Mouse (Mus musculus): ENCODE data around the gene Ttll5. TPM values are rescaled to one million over a fixed set of nuclear protein-coding genes. Genes with fewer than 3 reads are reported as not detected.
A peak's percentile ranks its signal among the peaks of the same experiment; 100 is the strongest.

Ttll5 gene
- polyA plus RNA-seq, 1 experiment from 2014 or later = 19.6 TPM

DNA sequence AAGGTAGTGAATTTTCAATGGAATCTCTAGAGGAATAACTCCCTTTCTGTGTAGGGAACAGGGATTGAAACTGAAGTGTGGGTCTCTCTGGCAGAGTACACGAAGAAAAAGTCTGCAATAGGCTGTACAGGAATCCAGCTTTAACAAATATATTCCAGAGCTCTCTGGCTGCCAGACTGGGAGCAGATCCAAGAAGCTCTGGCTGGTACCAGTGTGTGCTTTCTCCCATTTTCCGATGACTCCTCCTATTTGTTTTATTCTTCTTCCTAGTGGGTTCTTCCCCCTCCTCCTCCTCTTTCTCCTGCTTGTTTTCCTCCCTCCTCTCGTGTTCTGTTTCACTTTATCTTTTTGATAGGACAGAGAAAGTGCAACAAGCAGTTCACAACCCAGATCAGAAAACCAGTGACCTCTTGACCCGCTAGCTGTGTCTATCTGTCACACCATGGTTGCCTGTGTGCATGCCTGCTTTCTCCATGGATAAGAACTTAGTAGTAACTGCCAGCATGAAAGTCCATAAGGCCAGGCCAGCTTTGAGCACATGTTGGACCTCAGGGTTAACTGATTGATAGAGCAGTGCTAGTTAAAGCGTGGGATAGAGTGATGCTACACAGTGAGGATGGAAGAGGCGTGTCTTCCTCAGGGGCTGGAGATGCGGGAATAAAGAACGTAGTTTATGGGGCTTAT is 55.3 kb downstream of the Ttll5 start:
- Histone ChIP-seq H3K27me3 (no peaks in the 10 kb centered on the region), H3K9me3 (no peaks in the 10 kb centered on the region), H3K4me1 (0 out of 2 replicates have a peak, but pooled peaks cover 3% of the 10 kb centered on the region), H3K36me3 (peaks cover 17% of the 10 kb centered on the region), H3K27ac (no peak overlapping the region), H3K4me2 (replicated peaks) (no peak overlapping the region), H3K4me3 (no peak overlapping the region), H3K9ac (no peak overlapping the region)
- no peak for ATAC-seq (ENCODE audit: insufficient number of reproducible peaks, insufficient read depth, low FRiP score, low TSS enrichment)
- whole genome bisulfite sequencing = 81% methylated on average over 8 of the region's 8 CpGs

DNA sequence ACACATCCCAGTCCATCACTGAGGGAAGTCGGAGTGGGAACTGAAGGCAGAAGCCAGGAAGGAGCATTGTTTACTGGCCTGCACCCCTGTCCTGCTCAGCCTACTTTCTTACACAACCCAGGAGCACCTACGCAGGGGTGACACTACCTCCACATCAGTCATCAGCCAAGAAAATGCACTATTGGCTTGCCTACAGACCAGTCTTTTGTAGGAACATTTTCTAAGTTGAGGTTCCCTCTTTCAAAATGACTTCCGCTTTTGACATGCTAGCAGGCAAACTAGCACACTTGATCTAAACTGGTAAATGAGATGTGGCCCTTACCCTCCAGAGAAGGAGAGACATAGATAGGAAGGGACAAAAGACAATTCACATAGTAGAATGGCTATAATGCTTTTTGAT is 60.6 kb downstream of the Ttll5 start:
- Histone ChIP-seq H3K4me3 (no peak overlapping the region), H3K27me3 (no peaks in the 10 kb centered on the region), H3K9ac (no peak overlapping the region), H3K4me2 (replicated peaks) (no peak overlapping the region), H3K36me3 (0 out of 2 replicates have a peak, but pooled peaks cover under 1% of the 10 kb centered on the region), H3K4me1 (0 out of 2 replicates have a peak, but pooled peaks cover 5% of the 10 kb centered on the region), H3K27ac (no peak overlapping the region), H3K9me3 (no peaks in the 10 kb centered on the region)
- WGBS = 88% methylated on average over 3 of the region's 3 CpGs
- ATAC-seq (ENCODE audit: insufficient number of reproducible peaks, insufficient read depth, low FRiP score, low TSS enrichment) = no peak

DNA sequence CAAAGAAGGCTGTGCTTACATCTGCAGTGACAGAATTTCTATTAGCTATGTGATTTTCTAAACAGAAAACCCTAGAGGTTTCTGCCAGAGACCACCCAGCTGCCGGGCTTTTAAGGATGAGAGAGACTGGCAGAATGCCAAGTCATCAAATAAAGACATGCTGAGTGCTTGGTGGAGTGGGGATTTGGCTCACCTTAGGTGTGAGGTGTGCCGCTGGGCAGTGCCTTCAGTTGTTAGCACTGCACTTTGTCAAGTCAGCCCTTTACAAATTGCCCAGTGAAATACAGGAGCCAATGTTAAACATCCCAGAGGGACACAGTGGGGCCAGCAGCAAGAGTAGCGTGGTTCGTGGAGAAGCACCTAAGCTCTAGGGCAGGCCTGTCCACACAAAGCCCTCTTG is 65.6 kb downstream of the Ttll5 start:
- no peak overlapping the region for H3K4me3 ChIP-seq
- 0 out of 2 replicates have a peak, but pooled peaks cover 9% of the 10 kb centered on the region for H3K4me1 ChIP-seq
- ATAC-seq (ENCODE audit: insufficient number of reproducible peaks, insufficient read depth, low FRiP score, low TSS enrichment) = no peak
- H3K27ac ChIP-seq = no peak overlapping the region
- no peak overlapping the region for H3K9ac ChIP-seq
- H3K27me3 ChIP-seq = no peaks in the 10 kb centered on the region
- no peaks in the 10 kb centered on the region for H3K9me3 ChIP-seq
- 62% methylated on average over 4 of the region's 4 CpGs for WGBS
- peaks cover 6% of the 10 kb centered on the region for H3K36me3 ChIP-seq
- H3K4me2 ChIP-seq (replicated peaks) = no peak overlapping the region

DNA sequence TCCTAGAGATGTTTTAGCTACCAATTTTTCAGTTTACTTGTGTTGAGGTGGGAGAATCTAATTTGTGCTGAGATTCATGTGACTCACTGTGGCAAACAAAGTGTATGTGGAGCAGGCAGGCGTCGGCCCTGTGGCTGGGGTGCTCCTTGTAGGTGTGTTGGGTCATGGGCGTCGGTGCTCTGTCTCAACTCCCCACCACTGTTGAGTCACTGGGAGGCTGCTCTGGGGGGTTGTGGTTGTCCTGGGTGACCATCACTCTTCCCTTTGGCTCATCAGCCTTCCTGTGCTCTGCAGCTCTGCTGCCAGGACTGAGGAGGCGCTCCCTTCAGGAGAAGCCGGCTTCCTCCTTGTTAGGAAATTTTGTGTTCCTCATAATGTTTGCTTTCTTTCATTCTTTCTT is 79.5 kb downstream of the Ttll5 start:
- Histone ChIP-seq H3K27ac (no peak overlapping the region), H3K27me3 (no peaks in the 10 kb centered on the region), H3K4me3 (no peak overlapping the region), H3K9me3 (0 out of 2 replicates have a peak, but pooled peaks cover 6% of the 10 kb centered on the region), H3K9ac (no peak overlapping the region), H3K4me2 (replicated peaks) (no peak overlapping the region), H3K4me1 (no peaks in the 10 kb centered on the region), H3K36me3 (0 out of 2 replicates have a peak, but pooled peaks cover 6% of the 10 kb centered on the region)
- 92% methylated on average over 6 of the region's 6 CpGs for WGBS
- no peak for ATAC-seq (ENCODE audit: insufficient number of reproducible peaks, insufficient read depth, low FRiP score, low TSS enrichment)

GRCm38 (mm10) chr12:85905666-85906065 is 81.2 kb downstream of the Ttll5 start:
- H3K9ac ChIP-seq = no peak overlapping the region
- H3K4me2 ChIP-seq (replicated peaks) = no peak overlapping the region
- H3K27ac ChIP-seq = no peak overlapping the region
- H3K27me3 ChIP-seq = no peaks in the 10 kb centered on the region
- WGBS = 95% methylated on average over 2 of the region's 2 CpGs
- H3K9me3 ChIP-seq = 0 out of 2 replicates have a peak, but pooled peaks cover 6% of the 10 kb centered on the region
- H3K4me1 ChIP-seq = no peaks in the 10 kb centered on the region
- H3K4me3 ChIP-seq = no peak overlapping the region
- no peak for ATAC-seq (ENCODE audit: insufficient number of reproducible peaks, insufficient read depth, low FRiP score, low TSS enrichment)
- peaks cover 15% of the 10 kb centered on the region; the same call in 1 of the 2 replicates for H3K36me3 ChIP-seq

DNA sequence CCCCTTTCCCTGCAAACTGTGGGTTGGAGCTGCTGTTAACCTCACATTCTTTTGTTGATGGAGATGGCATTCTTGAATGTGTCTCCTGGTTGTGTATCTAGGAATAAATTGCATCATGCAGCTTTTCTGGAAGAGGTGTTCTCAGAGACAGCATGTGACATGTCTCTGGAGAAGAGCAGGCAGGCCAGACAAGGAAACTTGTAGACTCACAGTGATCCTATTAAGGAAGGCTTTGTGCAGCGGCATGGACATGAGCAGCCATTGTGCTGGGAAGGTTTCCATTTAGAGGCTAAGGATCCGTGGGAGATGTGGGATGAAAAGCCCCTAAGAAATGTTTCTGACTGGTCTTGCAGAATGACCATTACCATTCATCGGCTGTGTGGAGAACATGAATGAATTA is 83.4 kb downstream of the Ttll5 start:
- Histone ChIP-seq H3K9ac (no peak overlapping the region), H3K27ac (peak overlapping the region; percentile 42; the same call in 1 of the 2 replicates), H3K36me3 (peaks cover 10% of the 10 kb centered on the region; the same call in 1 of the 2 replicates), H3K4me2 (replicated peaks) (no peak overlapping the region), H3K4me1 (no peaks in the 10 kb centered on the region), H3K9me3 (no peaks in the 10 kb centered on the region), H3K27me3 (no peaks in the 10 kb centered on the region), H3K4me3 (no peak overlapping the region)
- WGBS = 73% methylated on average over 3 of the region's 3 CpGs
- no peak for ATAC-seq (ENCODE audit: insufficient number of reproducible peaks, insufficient read depth, low FRiP score, low TSS enrichment)

DNA sequence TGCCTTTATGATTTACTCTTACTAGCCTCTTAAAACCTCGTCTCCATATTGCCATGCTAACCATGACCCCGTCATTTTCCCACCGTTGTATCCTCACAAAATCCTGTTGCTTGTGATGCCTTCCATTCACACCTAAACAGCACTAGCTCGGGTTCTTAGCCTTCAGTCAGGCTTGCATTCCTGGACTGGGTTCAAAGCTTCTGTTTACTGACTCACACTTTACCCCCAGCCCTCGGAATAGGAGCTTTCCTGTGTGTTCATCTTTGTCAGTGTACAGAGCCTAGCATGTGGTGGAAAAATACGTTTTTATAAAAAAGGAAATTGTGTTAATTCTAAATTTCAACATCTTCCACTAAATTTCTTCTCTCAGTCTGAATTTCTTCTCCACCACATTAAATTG is 86.4 kb downstream of the Ttll5 start:
- no peak overlapping the region for H3K4me3 ChIP-seq
- no peaks in the 10 kb centered on the region for H3K4me1 ChIP-seq
- no peak overlapping the region for H3K4me2 ChIP-seq (replicated peaks)
- H3K9ac ChIP-seq = no peak overlapping the region
- no peak for ATAC-seq (ENCODE audit: insufficient number of reproducible peaks, insufficient read depth, low FRiP score, low TSS enrichment)
- WGBS = 86% methylated on average over 6 of the region's 6 CpGs
- H3K36me3 ChIP-seq = peaks cover 9% of the 10 kb centered on the region; the same call in 1 of the 2 replicates
- no peaks in the 10 kb centered on the region for H3K27me3 ChIP-seq
- H3K9me3 ChIP-seq = no peaks in the 10 kb centered on the region
- H3K27ac ChIP-seq = no peak overlapping the region

GRCm38 (mm10) chr12:85912712-85913504 is 88.4 kb downstream of the Ttll5 start:
- no peak overlapping the region for H3K9ac ChIP-seq
- peaks cover 12% of the 10 kb centered on the region; the same call in 1 of the 2 replicates for H3K36me3 ChIP-seq
- no peak overlapping the region for H3K4me3 ChIP-seq
- no peak for ATAC-seq (ENCODE audit: insufficient number of reproducible peaks, insufficient read depth, low FRiP score, low TSS enrichment)
- no peaks in the 10 kb centered on the region for H3K9me3 ChIP-seq
- H3K27me3 ChIP-seq = no peaks in the 10 kb centered on the region
- no peak overlapping the region for H3K4me2 ChIP-seq (replicated peaks)
- H3K4me1 ChIP-seq = no peaks in the 10 kb centered on the region
- WGBS = 90% methylated on average over 13 of the region's 13 CpGs
- no peak overlapping the region for H3K27ac ChIP-seq

DNA sequence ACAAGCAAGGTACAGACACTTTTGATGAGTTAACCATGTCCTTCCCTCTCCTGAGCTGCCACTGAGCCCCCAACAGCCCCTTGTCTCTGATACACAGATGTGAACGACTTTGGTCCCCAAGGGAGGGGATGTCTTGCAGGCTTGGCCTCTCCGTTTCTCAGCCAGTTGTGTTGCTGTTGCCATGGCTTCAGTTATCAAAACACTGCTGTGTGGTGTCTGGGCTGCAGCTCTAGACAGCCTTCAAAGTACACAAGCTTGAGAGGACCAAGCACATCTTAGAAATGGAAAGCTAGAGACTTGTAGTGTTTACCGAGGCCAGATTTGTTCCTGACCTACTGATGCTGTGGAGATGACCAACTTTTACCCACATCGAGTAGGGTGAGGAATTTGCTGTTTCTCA is 102.4 kb downstream of the Ttll5 start:
- Histone ChIP-seq H3K4me1 (peaks cover 12% of the 10 kb centered on the region), H3K27ac (no peak overlapping the region), H3K4me3 (no peak overlapping the region), H3K27me3 (no peaks in the 10 kb centered on the region), H3K4me2 (replicated peaks) (no peak overlapping the region), H3K36me3 (no peaks in the 10 kb centered on the region), H3K9me3 (no peaks in the 10 kb centered on the region), H3K9ac (no peak overlapping the region)
- ATAC-seq (ENCODE audit: insufficient number of reproducible peaks, insufficient read depth, low FRiP score, low TSS enrichment) = no peak
- 61% methylated on average over 4 of the region's 4 CpGs for WGBS

GRCm38 (mm10) chr12:85928513-85928912 is 104.1 kb downstream of the Ttll5 start:
- H3K4me1 ChIP-seq = peaks cover 12% of the 10 kb centered on the region
- H3K4me2 ChIP-seq (replicated peaks) = no peak overlapping the region
- H3K27ac ChIP-seq = peak overlapping the region; percentile 36; the same call in 1 of the 2 replicates
- no peak for ATAC-seq (ENCODE audit: insufficient number of reproducible peaks, insufficient read depth, low FRiP score, low TSS enrichment)
- H3K4me3 ChIP-seq = no peak overlapping the region
- H3K9ac ChIP-seq = no peak overlapping the region
- H3K27me3 ChIP-seq = no peaks in the 10 kb centered on the region
- WGBS = 86% methylated on average over 10 of the region's 10 CpGs
- H3K36me3 ChIP-seq = peaks cover 4% of the 10 kb centered on the region
- no peaks in the 10 kb centered on the region for H3K9me3 ChIP-seq

DNA sequence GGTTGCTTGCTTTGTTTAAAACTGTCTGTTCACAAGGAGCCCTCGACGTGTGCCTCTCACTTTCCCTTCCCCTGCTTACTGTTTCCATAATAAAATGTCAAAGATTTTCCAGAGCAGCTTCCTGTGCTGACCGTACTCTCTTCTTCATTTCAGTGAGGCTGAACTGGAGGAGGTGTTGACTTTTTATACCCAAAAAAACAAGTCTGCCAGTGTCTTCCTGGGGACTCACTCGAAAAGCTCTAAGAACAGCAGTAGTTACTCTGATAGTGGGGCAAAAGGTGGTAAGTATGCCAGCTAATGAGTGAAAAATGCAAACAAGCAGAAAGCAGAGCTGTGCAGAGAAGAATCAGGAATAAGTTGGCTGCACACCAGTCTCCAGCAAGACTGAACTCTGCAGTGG is 105.3 kb downstream of the Ttll5 start:
- Histone ChIP-seq H3K4me2 (replicated peaks) (no peak overlapping the region), H3K27me3 (no peaks in the 10 kb centered on the region), H3K4me1 (peaks cover 12% of the 10 kb centered on the region), H3K36me3 (peaks cover 11% of the 10 kb centered on the region), H3K9me3 (no peaks in the 10 kb centered on the region), H3K4me3 (no peak overlapping the region), H3K27ac (peak overlapping the region; percentile 72; the same call in 1 of the 2 replicates), H3K9ac (no peak overlapping the region)
- 51% methylated on average over 4 of the region's 4 CpGs for WGBS
- no peak for ATAC-seq (ENCODE audit: insufficient number of reproducible peaks, insufficient read depth, low FRiP score, low TSS enrichment)

- Histone ChIP-seq H3K27me3 (no peaks in the 10 kb centered on the region), H3K9me3 (no peaks in the 10 kb centered on the region), H3K4me1 (peaks cover 12% of the 10 kb centered on the region), H3K4me3 (no peak overlapping the region), H3K27ac (no peak overlapping the region), H3K36me3 (peaks cover 11% of the 10 kb centered on the region), H3K4me2 (replicated peaks) (no peak overlapping the region), H3K9ac (no peak overlapping the region)
- ATAC-seq (ENCODE audit: insufficient number of reproducible peaks, insufficient read depth, low FRiP score, low TSS enrichment) = no peak
- WGBS = 89% methylated on average over 3 of the region's 3 CpGs
Observed at GRCm38 (mm10) chr12:85930713-85931112, 106.3 kb downstream of the Ttll5 start.
